Mouse (Mus musculus) embryonic facial prominence, embryonic 12.5 days (tissue): Measurements from ENCODE around the gene Ecm1. TPM values are rescaled to one million over a fixed set of nuclear protein-coding genes. Genes with fewer than 3 reads are reported as not detected.

Experiments
- ATAC-seq: fragments of 200-750 bp; cut with Nextera tagmentation; 2 replicates; pipeline ENCODE4 v1.8.0; 2017; ENCODE audit not compliant: insufficient number of reproducible peaks, insufficient read depth, low FRiP score, low TSS enrichment
- H3K27ac ChIP-seq: fragments of 300-500 bp; sonication (generic); 2 replicates; pipeline ENCODE4 v1.5.1; 2016; ENCODE audit warnings: mild to moderate bottlenecking
- H3K27me3 ChIP-seq: fragments of 300-500 bp; sonication (generic); 2 replicates; pipeline ENCODE4 v1.6.1; 2016; ENCODE audit warnings: mild to moderate bottlenecking, moderate library complexity
- H3K36me3 ChIP-seq: fragments of 300-500 bp; sonication (generic); 2 replicates; pipeline ENCODE4 v1.6.1; 2016; ENCODE audit warnings: mild to moderate bottlenecking
- H3K4me1 ChIP-seq: fragments of 300-500 bp; sonication (generic); 2 replicates; pipeline ENCODE4 v1.6.1; 2016
- H3K4me2 ChIP-seq: fragments of 300-500 bp; sonication (generic); replicated peaks from 2 replicates; pipeline ENCODE4 v1.6.1; 2016; ENCODE audit warnings: mild to moderate bottlenecking, moderate library complexity
- H3K4me3 ChIP-seq: fragments of 300-500 bp; sonication (generic); 2 replicates; pipeline ENCODE4 v1.5.1; 2016; ENCODE audit warnings: mild to moderate bottlenecking
- H3K9ac ChIP-seq: fragments of 300-500 bp; sonication (generic); 2 replicates; pipeline ENCODE4 v1.6.1; 2016; ENCODE audit warnings: mild to moderate bottlenecking, moderate library complexity
- H3K9me3 ChIP-seq: fragments of 300-500 bp; sonication (generic); 2 replicates; pipeline ENCODE4 v1.6.1; 2016; ENCODE audit warnings: mild to moderate bottlenecking, moderate library complexity
- WGBS: fragments of 180-500 bp; shearing (Covaris S2); methylation state at CpG from one replicate; pipeline ENCODE4 v1.1.7; 2016; 5-methylcytosine and 5-hydroxymethylcytosine counted together
- polyA plus RNA-seq: library from polyadenylated mRNA; unstranded; fragments of >200 nt; fragmentation: Nextera tagmentation; extraction: Ambion mirVana; gene quantifications from 2 replicates; pipeline ENCODE4 v1.2.1, GENCODE M21; 2016

The Ecm1 gene
- polyA plus RNA-seq, 1 experiment from 2014 or later: 6.4 TPM

- under 1% methylated on average over 30 of the region's 30 CpGs for WGBS
Measured at GRCm38 (mm10) chr3:95754345-95755206, 15.2 kb upstream of the Ecm1 start.

DNA sequence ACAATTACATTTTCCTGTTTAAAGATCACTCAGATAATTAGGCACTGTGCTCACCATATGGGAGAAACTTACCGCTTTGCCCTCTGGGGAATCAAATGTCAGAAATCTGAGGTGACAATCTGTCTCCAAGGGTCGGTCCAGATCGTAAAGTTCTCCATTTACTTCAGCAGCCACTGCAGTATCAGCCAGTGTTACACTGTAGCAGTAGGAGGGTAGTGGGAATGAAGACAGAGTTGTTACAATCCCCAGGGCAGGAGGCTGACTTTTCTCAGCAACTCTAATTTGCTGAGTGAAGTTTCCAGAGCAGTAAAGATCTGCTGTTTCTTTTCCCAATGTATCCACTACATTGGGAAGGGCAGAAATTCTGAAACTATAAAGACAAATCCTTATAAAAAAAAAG is 13.6 kb upstream of the Ecm1 start:
- no peak for ATAC-seq
- Histone ChIP-seq H3K4me1 (peaks cover 4% of the 10 kb centered on the region; the same call in 1 of the 2 replicates), H3K9me3 (no peaks in the 10 kb centered on the region), H3K27me3 (no peaks in the 10 kb centered on the region), H3K4me2 (no peak overlapping the region), H3K4me3 (no peak overlapping the region), H3K9ac (no peak overlapping the region), H3K36me3 (peaks cover 41% of the 10 kb centered on the region), H3K27ac (no peak overlapping the region)
- WGBS: 75% methylated on average over 3 of the region's 3 CpGs

More at GRCm38 (mm10) chr3:95754345-95755206, 15.2 kb upstream of the Ecm1 start:
- Histone ChIP-seq H3K4me2 (peak overlapping the region; percentile 68), H3K27me3 (no peaks in the 10 kb centered on the region), H3K9me3 (no peaks in the 10 kb centered on the region), H3K4me3 (peak overlapping the region; percentile 79), H3K9ac (peak overlapping the region; percentile 54), H3K36me3 (peaks cover 27% of the 10 kb centered on the region), H3K27ac (peak overlapping the region; percentile 78; the same call in 1 of the 2 replicates), H3K4me1 (peaks cover 4% of the 10 kb centered on the region; the same call in 1 of the 2 replicates)
- peak; percentile 96 for ATAC-seq

- no peak overlapping the region for H3K4me3 ChIP-seq
- no peak overlapping the region for H3K9ac ChIP-seq
- WGBS: 75% methylated on average over 8 of the region's 8 CpGs
- no peaks in the 10 kb centered on the region for H3K27me3 ChIP-seq
- H3K4me1 ChIP-seq: no peaks in the 10 kb centered on the region
- ATAC-seq: no peak
- H3K27ac ChIP-seq: no peak overlapping the region
- H3K36me3 ChIP-seq: peaks cover 68% of the 10 kb centered on the region
- no peaks in the 10 kb centered on the region for H3K9me3 ChIP-seq
- H3K4me2 ChIP-seq: no peak overlapping the region
Measured at GRCm38 (mm10) chr3:95740406-95740805, 1.0 kb upstream of the Ecm1 start.

DNA sequence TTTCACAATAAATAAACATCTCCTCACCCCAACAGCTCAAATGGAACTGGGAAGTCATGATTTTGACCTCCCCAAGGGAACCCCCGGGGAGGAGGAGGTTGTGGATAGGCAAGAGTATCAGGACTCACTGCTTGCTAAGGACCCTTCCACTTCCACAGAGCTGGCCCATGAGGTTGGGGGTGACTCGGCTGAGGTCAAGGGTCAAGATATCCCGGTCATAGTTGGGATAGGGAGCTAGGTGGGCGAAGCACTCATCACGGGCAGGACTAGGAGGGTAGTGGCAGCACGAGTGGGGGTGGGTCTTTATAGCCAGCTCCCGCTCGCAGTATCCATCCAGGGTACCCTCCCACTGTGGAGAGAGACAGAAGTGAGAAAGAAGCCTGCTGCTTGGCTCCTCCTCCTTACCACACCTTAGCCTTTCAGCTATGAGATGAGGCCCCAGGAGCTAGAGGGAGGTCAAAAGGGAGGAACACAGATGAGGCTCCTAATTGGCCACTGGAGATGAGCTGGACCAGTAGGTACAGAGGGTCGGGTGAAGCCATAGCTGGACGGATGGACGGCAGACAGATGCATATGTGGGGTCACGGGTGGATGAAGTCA is 4.2 kb downstream of the Ecm1 start:
- Histone ChIP-seq H3K4me2 (no peak overlapping the region), H3K27me3 (no peaks in the 10 kb centered on the region), H3K4me3 (no peak overlapping the region), H3K4me1 (no peaks in the 10 kb centered on the region), H3K9ac (no peak overlapping the region), H3K27ac (no peak overlapping the region), H3K9me3 (no peaks in the 10 kb centered on the region), H3K36me3 (peaks cover 26% of the 10 kb centered on the region)
- ATAC-seq: no peak
- 88% methylated on average over 12 of the region's 12 CpGs for WGBS

GRCm38 (mm10) chr3:95734092-95734702 is 5.2 kb downstream of the Ecm1 start:
- H3K4me2 ChIP-seq: no peak overlapping the region
- H3K4me1 ChIP-seq: no peaks in the 10 kb centered on the region
- no peaks in the 10 kb centered on the region for H3K9me3 ChIP-seq
- WGBS: 74% methylated on average over 13 of the region's 13 CpGs
- no peak overlapping the region for H3K9ac ChIP-seq
- no peak overlapping the region for H3K27ac ChIP-seq
- no peak for ATAC-seq
- peaks cover 16% of the 10 kb centered on the region for H3K36me3 ChIP-seq
- no peak overlapping the region for H3K4me3 ChIP-seq
- H3K27me3 ChIP-seq: no peaks in the 10 kb centered on the region

DNA sequence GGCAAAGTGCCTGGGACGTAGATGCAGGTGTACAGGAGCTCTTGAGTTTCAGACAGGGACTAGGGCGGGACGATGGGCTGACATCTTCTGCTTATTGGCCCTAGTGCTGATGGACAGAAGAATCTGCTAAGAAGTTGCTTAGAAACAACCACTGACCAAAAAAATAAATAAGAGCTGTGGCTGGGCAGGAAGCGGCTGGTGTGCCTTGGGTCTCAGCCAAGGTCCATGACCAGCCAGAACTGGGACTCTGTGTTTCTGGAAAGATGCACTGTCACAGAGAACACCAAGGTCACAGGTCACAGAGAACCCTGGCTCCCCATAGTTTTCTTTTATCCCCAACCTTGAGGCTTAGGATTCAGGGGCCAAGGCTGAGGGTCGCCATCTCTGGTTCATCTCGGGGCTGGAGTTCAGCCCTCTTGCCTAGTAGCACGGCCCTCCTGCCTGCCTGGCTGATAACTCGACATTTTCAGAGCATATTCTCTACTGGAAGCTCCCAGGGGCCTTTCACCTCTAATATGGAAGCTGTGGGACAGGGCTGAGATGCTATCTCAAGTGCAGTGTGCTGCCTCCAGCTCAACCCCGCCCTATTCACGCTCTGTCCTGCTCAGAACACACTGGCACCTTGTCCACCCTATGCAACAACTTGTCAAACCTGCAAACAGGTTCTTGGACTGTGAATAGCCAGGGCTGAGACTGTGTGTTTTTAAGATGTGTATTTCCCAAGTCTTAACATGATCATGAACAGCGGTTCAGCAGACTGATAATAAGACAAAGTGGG is 6.4 kb downstream of the Ecm1 start:
- H3K9me3 ChIP-seq: no peaks in the 10 kb centered on the region
- no peak overlapping the region for H3K9ac ChIP-seq
- no peak overlapping the region for H3K4me3 ChIP-seq
- H3K4me1 ChIP-seq: no peaks in the 10 kb centered on the region
- H3K36me3 ChIP-seq: peaks cover 15% of the 10 kb centered on the region
- H3K27me3 ChIP-seq: no peaks in the 10 kb centered on the region
- WGBS: 87% methylated on average over 11 of the region's 11 CpGs
- H3K4me2 ChIP-seq: no peak overlapping the region
- no peak for ATAC-seq
- no peak overlapping the region for H3K27ac ChIP-seq

DNA sequence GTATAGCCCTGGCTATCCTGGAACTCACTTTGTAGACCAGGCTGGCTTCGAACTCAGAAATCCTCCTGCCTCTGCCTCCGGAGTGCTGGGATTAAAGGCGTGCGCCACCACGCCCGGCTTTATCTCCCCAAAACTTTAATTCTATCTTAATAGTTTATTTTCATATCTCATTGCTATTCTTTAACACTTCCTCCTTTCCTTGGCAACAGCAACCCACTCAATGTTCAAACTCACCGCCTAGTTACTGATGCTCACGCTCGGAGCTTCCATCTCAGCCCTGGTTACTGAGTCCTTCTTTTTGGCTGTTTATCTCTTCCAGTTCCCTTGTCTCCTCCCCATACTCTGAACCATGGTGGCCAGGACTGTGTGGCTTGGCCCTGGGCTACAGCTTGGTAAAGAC is 7.1 kb downstream of the Ecm1 start:
- Histone ChIP-seq H3K9me3 (no peaks in the 10 kb centered on the region), H3K27ac (no peak overlapping the region), H3K4me1 (no peaks in the 10 kb centered on the region), H3K4me2 (no peak overlapping the region), H3K36me3 (peaks cover 15% of the 10 kb centered on the region), H3K9ac (no peak overlapping the region), H3K4me3 (no peak overlapping the region), H3K27me3 (no peaks in the 10 kb centered on the region)
- WGBS: 98% methylated on average over 9 of the region's 9 CpGs
- ATAC-seq: no peak

DNA sequence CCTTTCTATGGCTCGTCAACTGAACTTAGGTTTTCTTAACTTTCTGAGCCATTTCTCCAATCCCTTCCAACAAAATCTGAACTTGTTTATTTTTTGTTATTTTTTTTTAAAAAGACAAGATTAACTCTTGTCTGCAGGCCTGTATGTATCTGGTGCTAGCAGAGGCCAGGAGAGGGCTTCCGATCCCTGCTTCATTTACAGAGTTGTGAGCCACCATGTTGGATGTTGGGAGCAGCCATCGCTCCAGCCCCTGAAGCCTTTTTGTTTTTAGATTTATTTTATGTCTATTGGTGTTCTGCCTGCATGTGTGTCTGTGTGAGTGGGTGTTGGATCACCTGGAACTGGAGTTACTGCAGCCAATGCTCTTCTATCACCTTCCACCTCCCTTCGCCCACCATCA is 7.6 kb downstream of the Ecm1 start:
- WGBS: 79% methylated on average over 4 of the region's 4 CpGs
- no peaks in the 10 kb centered on the region for H3K4me1 ChIP-seq
- no peak for ATAC-seq

GRCm38 (mm10) chr3:95730431-95730830 is 8.9 kb downstream of the Ecm1 start:
- H3K4me3 ChIP-seq: no peak overlapping the region
- no peak overlapping the region for H3K27ac ChIP-seq
- H3K36me3 ChIP-seq: peaks cover 5% of the 10 kb centered on the region; the same call in 1 of the 2 replicates
- no peaks in the 10 kb centered on the region for H3K9me3 ChIP-seq
- no peak for ATAC-seq
- no peak overlapping the region for H3K9ac ChIP-seq
- WGBS: 75% methylated on average over 7 of the region's 7 CpGs
- no peaks in the 10 kb centered on the region for H3K4me1 ChIP-seq
- no peak overlapping the region for H3K4me2 ChIP-seq
- no peaks in the 10 kb centered on the region for H3K27me3 ChIP-seq

More for the DNA sequence above, 7.6 kb downstream of the Ecm1 start:
- no peak overlapping the region for H3K4me2 ChIP-seq
- no peaks in the 10 kb centered on the region for H3K9me3 ChIP-seq
- H3K27ac ChIP-seq: no peak overlapping the region
- H3K27me3 ChIP-seq: no peaks in the 10 kb centered on the region
- no peak overlapping the region for H3K9ac ChIP-seq
- H3K36me3 ChIP-seq: peaks cover 15% of the 10 kb centered on the region
- H3K4me3 ChIP-seq: no peak overlapping the region

DNA sequence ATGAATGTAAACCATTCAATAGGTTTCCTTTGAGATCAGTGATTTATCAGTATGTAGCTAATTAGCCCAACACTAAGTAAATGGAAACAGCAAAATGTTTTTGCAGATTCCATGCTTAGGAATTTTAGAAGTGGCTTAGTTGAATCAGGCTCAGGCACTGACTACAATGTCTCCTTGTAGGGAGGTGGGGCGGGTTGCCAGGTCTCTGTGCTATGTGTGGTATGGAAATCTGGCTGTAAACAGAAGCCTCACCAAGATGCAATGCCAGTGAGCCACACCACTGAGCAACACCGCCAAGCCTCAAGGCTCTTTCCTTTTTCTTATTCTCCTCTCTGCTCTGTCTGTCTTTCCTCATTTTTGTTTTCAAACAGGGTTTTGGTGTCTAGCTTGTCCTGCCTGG is 10.5 kb downstream of the Ecm1 start:
- H3K9ac ChIP-seq: no peak overlapping the region
- no peak overlapping the region for H3K4me2 ChIP-seq
- H3K27ac ChIP-seq: no peak overlapping the region
- H3K9me3 ChIP-seq: no peaks in the 10 kb centered on the region
- no peak overlapping the region for H3K4me3 ChIP-seq
- no peaks in the 10 kb centered on the region for H3K4me1 ChIP-seq
- WGBS: 76% methylated on average over 2 of the region's 2 CpGs
- no peak for ATAC-seq
- no peaks in the 10 kb centered on the region for H3K36me3 ChIP-seq
- H3K27me3 ChIP-seq: no peaks in the 10 kb centered on the region

DNA sequence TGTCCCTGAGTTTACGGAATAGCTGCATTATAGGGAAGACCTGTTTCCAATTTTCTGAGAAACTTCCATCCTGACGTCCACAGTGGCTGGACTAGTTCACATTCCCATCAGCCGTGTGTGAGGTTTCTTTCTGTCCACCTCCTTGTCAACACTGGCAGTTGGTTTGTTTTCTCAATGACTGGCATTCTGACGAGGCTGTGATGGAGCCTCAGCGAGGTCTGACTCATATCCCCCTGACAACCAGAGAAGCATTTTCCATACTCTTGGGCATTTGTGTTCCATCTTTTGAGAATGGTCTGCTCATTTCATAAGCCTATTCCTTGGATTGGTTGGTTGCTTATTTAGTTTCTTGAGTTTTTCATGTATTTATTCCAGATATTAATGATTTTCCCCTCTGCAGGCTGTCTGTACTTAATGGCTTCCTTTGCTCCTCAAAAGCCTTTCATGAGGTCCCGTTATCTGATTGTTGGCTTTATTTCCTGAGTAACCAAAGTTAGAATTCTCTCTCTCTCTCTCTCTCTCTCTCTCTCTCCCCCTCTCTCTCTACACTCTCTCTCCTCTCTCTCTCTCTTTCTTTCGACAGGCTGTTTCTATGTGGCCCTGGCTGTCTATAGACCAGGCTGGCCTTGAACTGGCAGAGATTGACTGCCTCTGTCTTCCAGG is 12.5 kb downstream of the Ecm1 start:
- WGBS: 44% methylated on average over 7 of the region's 7 CpGs
- H3K27ac ChIP-seq: no peak overlapping the region
- no peaks in the 10 kb centered on the region for H3K9me3 ChIP-seq
- H3K9ac ChIP-seq: no peak overlapping the region
- H3K36me3 ChIP-seq: no peaks in the 10 kb centered on the region
- no peak for ATAC-seq
- H3K4me3 ChIP-seq: no peak overlapping the region
- H3K27me3 ChIP-seq: no peaks in the 10 kb centered on the region
- H3K4me2 ChIP-seq: no peak overlapping the region
- H3K4me1 ChIP-seq: no peaks in the 10 kb centered on the region
